Comparison of ENCODE assay signal across 8 mouse cellular contexts in the genomic region with DNA sequence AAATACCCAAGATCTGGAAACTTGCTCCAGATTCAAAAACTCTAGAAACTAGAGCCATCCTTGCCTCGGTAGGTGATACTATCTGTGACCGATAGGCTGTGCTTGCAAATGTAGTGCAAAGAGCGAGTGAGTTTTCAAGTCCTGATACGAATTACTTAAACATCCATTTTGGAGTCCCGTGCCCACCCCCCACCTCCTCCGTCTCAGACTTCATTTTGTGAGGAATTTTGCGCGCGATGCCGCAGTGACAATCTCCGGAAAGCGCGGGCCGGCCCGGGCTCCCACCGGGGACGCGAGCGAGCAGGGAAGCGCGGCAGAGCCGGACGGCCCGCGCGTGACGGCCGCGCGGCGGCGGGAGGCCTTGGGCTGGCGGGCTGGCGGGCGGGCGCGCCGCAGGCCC. TPM values are rescaled to one million over a fixed set of nuclear protein-coding genes. Genes with fewer than 3 reads are reported as not detected.
DNase-seq lines count a peak whose midpoint lies in the region; ATAC-seq and TF ChIP-seq lines count a peak whose summit lies in the region.

No protein-coding gene starts in this region.

- TF ChIP-seq POLR2A in spleen, adult 2 months (IDR thresholded peaks at IDR 0.05; ENCODE audit: low read depth, low read length), result no peak

- ATAC-seq in midbrain, postnatal 0 days (ENCODE audit: low FRiP score), result peak; percentile 21; the same call in 1 of the 2 replicates

- intact Hi-C loops in left cerebral cortex, postnatal 4 days (cut with DNase I), result loop anchor here (2.0 to 10.0 kb wide), 2 partner anchors 296 to 464 kb away; no protein-coding TSS in a partner anchor

- H3K9me3 ChIP-seq in midbrain, postnatal 0 days (ENCODE audit: low read length), result no peaks in the 10 kb centered on the region

- peak; percentile 7; the same call in 1 of the 2 replicates for TF ChIP-seq CTCF in spleen, adult 2 months (IDR thresholded peaks at IDR 0.05; ENCODE audit: extremely low read depth, insufficient read depth, insufficient read length, insufficient replicate concordance)
- peak; percentile 73 for TF ChIP-seq CTCF in midbrain, postnatal 0 days (IDR thresholded peaks at IDR 0.05)

- H3K27ac ChIP-seq in spleen, adult 2 months (ENCODE audit: insufficient read depth, low read length), result peak overlapping the region; percentile 100
- H3K27ac ChIP-seq in midbrain, postnatal 0 days (ENCODE audit: low read depth, low read length), result peak overlapping the region; percentile 100

- H3K36me3 ChIP-seq in spleen, adult 2 months (ENCODE audit: control insufficient read depth, insufficient read depth, low read length), result peaks cover 2% of the 10 kb centered on the region
- no peaks in the 10 kb centered on the region for H3K36me3 ChIP-seq in midbrain, postnatal 0 days (ENCODE audit: insufficient read depth, low read length)

- 4% methylated on average over 38 of the region's 38 CpGs for WGBS in spleen, adult 2 months
- WGBS in midbrain, postnatal 0 days, result under 1% methylated on average over 37 of the region's 38 CpGs

- peak overlapping the region; percentile 100 for H3K4me3 ChIP-seq in spleen, adult 2 months (ENCODE audit: extremely low read depth, insufficient read depth, insufficient read length)
- H3K4me3 ChIP-seq in midbrain, postnatal 0 days (ENCODE audit: low read depth, low read length), result peak overlapping the region; percentile 98

- H3K27me3 ChIP-seq in spleen, adult 2 months (ENCODE audit: control insufficient read depth, insufficient read depth, low read length), result no peaks in the 10 kb centered on the region
- H3K27me3 ChIP-seq in midbrain, postnatal 0 days (ENCODE audit: insufficient read depth, low read length), result no peaks in the 10 kb centered on the region

- H3K4me2 ChIP-seq in midbrain, postnatal 0 days (ENCODE audit: low read depth, low read length, poor library complexity, severe bottlenecking), result peak overlapping the region; percentile 57

- H3K4me1 ChIP-seq in spleen, adult 2 months (ENCODE audit: control insufficient read depth, insufficient read depth, insufficient read length), result peaks cover 8% of the 10 kb centered on the region
- H3K4me1 ChIP-seq in midbrain, postnatal 0 days (ENCODE audit: insufficient read depth, low read length), result 0 out of 2 replicates have a peak, but pooled peaks cover 4% of the 10 kb centered on the region

- DNase-seq in spleen, adult 2 months (ENCODE audit: low read depth in 1 of 2, low spot score in 2 of 2), result peak; percentile 51 to 79
- no peak for DNase-seq in spleen, adult 12 weeks (ENCODE audit: low spot score)
- peak; percentile 22 for DNase-seq in brain, embryonic 18.5 days (ENCODE audit: low read depth, low spot score)
- peak; percentile 17 for DNase-seq in frontal cortex, postnatal 25 days (ENCODE audit: low spot score in 2 of 2)
- peak; percentile 73 for DNase-seq in left cerebral cortex, postnatal 4 days
- DNase-seq in midbrain, postnatal 0 days (ENCODE audit: low spot score), result peak; percentile 80
- peak; percentile 75 for DNase-seq in thymus, postnatal 4 days
- no peak for DNase-seq in cerebellum, adult 9-11 months

- peak overlapping the region; percentile 100 for H3K9ac ChIP-seq in midbrain, postnatal 0 days (replicated peaks; ENCODE audit: low read length, poor library complexity, severe bottlenecking)

RNA-seq across cellular contexts. Expression of a gene that starts 1.8 kb away (rescaled TPM):
- polyA plus RNA-seq in spleen, adult 2 months (2012; rRNA removed), result 9.4 and 11.0 TPM in 2 replicates
- 10 to 100 TPM; 64.1 to 65.7 TPM for total RNA-seq in left cerebral cortex, postnatal 4 days (2021)
- 73.3 and 80.5 TPM in 2 replicates for total RNA-seq in midbrain, postnatal 0 days (2014; rRNA removed)
- polyA plus RNA-seq in midbrain, postnatal 0 days (2015; fragmentation: Nextera tagmentation; extraction: Ambion mirVana), result 20.1 and 23.4 TPM in 2 replicates

RNA-seq across cellular contexts. Expression of a gene that starts 8.0 kb away (rescaled TPM):
- not detected in 2 replicates for polyA plus RNA-seq in spleen, adult 2 months (2012; rRNA removed)
- total RNA-seq in left cerebral cortex, postnatal 4 days (2021), result not detected
- total RNA-seq in midbrain, postnatal 0 days (2014; rRNA removed), result not detected in 2 replicates
- not detected in 2 replicates for polyA plus RNA-seq in midbrain, postnatal 0 days (2015; fragmentation: Nextera tagmentation; extraction: Ambion mirVana)

Comparison
In these comparisons a context has a peak if more than half of its experiments do, and no peak if none do; other contexts are left out.
1. DNase-seq: peak in spleen, adult 2 months (2 of 2), brain, embryonic 18.5 days (single experiment), frontal cortex, postnatal 25 days (2 of 2), left cerebral cortex, postnatal 4 days (single experiment), midbrain, postnatal 0 days (single experiment) and thymus, postnatal 4 days (single experiment); none in spleen, adult 12 weeks (single experiment) and cerebellum, adult 9-11 months (single experiment).